Mouse (Mus musculus) ovary, postnatal 36 days (tissue): ENCODE results near the gene Ebf1.

Experiments
- DNase-seq: peaks from one replicate; pipeline ENCODE4 v3.0.0; 2022; ENCODE audit warnings: low spot score, mixed read lengths

Ebf1 gene

DNA sequence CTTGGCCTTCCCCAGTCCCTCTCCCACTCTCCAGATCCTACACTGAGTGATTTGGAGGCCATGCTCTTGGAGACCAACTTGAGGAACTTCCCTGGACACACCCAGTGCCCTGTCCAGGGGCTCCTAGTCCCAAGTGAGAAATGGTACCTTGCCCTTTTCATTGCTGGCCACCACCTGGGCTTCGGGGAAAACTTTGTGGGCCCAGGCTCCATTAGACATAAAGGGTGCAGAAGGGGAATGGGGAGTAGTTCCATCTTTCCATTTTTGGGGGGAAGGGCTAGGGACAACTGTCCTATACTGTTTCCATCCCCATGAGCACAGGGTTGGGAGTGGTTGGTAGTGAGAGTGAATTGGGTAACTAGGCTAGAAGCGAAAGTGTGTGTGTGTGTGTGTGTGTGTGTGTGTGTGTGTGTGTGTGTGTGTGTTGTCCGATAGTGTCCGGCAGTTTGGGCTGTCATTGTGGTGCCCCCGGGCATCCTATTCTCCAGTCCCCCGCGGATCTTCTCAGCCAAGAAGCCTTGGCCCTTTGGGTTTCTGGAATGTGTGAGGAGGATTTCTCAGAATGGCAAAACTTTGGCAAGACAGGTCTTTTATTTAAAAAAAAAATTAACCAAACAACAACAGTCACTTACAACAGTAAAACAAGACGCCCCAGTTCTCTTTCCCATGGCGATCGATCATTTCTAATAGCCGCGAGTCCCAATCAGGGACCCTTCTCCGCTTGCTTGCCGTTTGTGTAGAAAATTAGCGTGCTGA, 2.2 kb downstream of the Ebf1 start:
- DNase-seq = no peak

DNA sequence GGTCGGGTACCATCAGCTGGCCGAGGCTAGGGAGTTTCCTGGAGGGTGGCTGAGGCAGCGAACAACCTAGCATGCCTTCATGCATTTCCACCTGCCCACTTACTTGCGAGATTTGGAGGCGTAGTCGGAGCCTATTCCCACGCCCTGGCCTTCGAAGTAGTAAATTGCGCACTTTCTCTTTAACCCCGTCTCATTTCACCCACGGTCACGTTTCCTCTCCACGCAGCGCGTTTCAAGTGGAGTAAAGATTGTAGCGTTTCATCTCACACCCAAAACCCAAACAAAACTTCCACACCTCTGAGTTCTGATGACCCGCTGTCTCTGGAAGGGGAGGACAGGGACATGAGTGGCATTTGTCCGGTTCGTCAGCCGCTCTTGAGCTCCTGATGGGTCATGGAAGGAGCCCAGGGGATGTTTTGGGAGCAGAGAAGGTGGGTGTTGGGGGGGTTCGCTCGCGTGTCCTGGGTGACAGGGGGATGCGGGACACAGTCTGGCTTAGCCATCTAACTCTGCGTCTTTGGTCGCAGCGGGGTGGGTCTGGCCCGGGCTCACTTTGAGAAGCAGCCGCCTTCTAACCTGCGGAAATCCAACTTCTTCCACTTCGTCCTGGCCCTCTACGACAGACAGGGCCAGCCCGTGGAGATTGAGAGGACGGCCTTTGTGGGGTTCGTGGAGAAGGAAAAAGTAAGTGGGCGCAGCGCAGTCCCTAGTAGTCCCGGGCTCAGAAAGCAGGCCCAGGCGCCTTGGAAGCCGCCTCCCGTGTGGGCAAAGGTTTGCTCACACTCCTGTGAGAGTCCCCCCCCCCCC, 3.0 kb downstream of the Ebf1 start:
- no peak for DNase-seq

DNA sequence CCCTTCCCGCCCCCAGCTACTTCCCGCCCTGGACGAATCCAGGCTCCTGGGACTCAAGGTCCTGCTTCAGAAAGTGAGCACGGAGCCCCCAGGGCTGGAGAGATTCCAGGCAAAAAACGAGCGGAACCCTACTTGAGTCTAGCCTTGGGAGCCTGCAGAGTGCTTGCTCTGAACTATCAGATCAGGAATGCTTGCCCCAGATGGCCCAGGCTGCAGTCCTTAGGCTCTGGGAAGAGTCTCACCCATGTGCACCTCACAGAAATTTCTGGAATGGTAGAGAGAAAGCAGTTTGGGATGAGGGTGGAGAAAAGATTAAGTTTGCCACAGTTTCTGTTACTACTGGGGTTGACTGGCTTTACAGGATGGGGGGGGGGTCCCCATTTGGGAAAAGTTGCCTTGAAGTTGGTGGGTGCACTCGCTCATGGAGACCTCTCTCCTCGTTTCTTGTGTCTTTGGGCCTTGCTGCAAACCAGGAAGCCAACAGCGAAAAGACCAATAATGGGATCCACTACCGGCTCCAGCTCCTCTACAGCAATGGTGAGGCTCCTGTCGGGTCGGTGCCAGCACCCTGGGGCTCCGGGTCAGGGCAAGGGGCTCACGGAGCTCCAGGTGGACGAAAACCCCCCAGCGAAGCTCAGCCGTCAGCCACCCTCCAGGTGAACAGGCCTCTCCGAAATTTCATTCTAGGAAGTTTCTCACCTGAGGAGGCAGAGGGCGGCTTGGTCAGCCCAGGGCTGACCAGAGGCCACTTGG, 3.8 kb downstream of the Ebf1 start:
- no peak for DNase-seq

DNA sequence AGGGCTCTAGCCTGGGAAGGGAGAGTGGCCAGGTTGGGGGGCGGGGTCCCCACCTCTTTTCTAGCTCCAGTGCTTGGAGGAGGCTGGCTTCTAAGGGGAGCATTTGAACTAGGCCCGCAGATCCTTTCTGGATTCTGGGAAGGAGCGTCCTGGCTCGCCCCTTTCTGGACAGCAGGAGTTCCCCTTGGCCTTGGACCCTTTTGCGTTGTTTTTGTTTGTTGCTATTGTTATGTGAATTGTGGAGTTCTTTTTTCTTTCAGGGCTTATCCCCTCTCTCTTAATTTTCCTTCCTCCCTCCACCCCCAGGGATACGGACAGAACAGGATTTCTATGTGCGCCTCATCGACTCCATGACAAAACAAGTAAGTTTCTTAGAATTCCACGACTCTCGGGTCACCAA, 4.5 kb downstream of the Ebf1 start:
- DNase-seq = no peak

DNA sequence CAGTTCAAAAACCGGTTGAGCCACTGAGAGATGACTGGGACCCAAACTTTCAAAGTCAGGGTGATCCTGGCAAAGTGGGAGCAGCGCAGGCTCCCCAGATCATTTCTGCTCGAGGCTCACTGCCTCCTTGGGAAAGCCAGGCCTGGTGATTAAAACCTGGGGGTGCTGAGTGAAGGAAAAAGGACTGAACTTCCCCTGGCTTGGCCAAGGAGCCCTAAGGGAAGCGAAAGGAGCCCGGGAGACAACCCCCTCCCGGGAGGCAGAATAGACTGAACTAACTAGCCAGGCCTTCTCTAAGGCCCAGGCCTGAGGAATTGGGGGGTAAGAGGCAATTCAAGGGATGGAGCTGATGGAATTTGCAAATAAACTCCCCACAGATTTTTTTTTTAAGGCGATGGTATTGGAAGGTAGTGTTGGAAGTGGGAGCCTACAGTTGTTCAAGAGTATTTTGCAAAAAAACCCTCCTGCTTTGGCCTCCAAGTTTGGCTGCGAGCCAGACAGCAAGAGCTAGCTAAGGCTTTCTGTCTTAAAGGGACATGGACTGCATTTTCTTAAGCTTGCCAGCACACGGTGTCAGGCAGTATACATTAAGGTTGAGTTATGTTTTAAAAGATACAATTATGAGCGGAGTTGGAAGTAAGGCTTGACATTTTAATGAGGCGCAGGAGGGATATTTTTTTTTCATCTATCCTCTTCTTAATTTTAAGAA, 5.1 kb downstream of the Ebf1 start:
- DNase-seq = no peak

DNA sequence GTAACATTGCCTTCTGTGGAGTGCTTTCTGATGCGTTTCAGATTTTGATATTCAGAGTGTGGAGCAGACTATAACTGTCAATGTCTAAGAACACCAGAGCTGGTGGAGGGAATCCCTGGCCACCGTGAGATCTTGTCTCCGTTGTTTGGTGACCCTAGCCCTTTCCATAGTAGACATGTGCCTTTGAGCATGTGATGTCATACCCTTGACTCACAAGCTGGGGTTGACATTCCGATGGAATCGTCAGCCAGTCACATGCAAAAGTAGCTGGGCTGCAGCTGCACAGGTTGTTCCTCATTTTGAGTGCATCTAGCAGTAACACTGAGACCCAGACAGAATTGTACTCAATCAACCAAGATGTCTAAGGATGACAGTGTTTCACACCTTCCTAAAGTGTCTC, 7.4 kb downstream of the Ebf1 start:
- DNase-seq = no peak

DNA sequence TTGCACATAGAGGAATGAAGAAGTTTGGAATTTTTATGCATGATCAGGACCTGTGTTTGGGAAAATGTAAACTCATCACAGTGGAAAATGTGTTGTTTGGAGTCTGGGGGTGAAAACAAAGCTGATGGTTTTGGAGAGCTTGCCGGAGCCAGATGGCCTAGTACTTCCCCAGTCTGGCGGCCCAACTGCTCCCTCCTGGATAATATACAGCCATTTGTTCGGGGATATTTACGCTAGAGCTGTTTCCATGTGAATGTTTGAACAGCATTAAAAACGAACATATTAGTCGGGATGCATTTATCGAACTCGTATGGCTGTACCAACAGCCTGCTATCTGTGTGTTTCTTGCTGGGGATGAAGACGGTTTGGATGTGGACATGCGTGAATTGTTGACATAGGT, 8.9 kb downstream of the Ebf1 start:
- DNase-seq = no peak

DNA sequence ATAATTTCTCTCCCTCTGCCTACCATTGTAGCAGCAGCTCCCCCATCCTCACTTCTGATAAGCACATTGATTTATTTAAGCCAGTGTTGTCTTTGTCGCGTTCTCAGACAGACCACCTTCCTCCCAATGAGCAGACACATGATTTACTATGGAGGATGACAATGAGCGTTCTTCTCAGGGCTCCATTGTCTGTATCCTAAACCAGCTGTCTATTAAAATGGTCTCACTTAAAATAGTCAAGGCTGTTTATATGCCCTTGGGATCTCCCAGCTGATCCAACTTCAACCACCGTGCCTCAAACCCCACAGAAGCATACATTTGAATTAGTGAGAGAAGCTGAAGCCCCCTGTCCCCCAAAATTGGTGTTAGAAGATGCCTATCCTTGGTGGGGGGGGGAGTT, 11.3 kb downstream of the Ebf1 start:
- no peak for DNase-seq

DNA sequence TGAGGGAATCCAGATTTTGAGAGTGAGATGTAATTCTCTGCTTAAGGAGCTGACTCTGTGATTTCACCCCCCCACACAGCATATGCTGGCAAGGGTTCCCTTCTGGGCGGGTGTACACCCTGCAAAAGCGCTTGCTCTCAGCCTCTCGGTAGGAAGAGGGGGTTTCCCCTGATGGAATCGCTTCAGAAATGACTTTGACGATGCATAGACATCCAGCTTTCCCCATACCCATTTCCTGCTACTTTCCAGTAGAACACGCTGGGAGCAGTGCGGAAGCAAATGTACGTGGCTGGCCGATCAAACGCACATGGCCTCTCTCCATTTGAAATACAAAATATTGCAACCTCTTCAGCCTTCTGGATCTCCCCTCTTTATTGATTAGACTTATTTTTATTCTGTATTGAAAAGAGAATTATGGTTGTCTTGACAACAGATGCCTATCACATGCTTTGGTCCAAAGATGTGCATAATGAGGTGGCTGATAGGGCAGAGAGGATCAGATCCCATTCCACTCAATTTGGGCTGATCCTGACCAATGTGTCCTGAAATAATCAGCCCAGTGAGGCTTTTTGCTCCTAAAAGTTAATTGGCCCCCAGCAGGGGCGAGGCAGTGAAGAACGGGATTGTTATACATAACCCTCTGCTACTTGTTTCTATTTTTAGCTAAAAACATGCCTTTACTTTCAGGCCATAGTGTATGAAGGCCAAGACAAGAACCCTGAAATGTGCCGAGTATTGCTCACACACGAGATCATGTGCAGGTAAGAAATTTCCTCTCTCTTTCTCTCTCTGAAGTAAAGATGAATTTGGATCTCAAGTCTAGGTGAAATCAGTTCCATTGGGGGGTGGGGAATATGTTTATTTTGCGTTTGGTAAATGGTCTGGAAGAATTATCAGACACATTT, 15.2 kb downstream of the Ebf1 start:
- no peak for DNase-seq

DNA sequence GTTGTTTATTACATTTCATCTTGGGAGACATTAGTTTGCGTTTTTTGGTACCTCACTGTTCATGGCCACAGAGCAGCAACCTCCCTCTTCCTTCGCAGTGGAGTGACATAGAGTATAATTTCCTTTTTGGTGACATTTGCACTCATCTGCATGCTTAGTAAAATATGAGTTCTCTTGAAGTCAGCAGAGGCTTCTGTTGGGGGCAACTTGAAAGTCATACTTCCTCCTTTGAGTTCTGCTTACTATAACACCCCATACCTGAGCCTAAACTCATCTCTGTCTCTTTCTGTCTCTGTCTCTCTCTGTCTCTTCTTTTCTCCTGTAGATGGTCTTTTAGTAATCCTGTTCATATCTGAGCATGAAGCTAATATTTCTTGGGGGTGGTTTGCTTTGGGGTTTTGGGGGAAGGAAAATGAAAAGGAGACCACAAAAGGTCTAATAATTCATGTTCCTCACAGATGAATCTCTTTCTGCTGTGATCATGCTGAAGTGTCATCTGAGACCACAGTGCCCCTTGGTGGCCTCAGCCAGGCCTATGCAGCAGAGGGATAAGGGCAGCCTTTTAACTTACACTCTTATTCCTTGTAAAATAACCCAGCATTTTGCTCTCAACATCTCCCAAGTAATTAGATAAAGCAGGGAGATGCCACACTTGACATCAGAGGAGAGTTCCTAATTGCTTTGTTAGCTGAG, 16.0 kb downstream of the Ebf1 start:
- DNase-seq = no peak

DNA sequence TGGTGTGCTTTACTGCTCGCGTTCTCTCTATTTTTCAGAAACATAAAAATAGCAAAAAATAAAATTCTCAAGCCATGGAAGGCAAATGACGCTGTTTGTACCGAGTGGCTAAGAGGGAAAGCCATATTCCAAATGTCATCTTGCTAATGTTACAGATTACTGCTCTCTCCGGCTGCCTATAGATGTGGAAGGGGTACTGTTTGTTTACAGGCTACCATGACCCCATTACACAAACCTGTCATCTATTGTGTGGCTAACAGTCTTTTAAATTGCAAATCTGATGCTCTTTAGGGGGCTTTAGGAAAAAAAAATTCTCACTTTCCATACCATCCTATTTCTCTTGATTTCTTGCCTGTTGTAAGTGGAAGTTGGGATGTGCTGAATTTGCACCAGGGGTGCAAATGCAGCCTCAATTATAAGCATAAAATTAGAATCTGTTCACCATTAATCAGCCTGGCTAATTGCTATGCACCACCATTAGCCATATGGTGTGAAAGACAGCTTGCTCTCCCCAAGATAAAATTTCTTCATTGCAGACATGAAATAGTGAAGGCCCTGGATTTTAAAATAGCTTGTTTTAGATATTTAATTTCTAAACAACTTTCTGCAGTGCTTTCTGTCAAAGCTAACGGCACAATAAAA, 17.6 kb downstream of the Ebf1 start:
- no peak for DNase-seq

DNA sequence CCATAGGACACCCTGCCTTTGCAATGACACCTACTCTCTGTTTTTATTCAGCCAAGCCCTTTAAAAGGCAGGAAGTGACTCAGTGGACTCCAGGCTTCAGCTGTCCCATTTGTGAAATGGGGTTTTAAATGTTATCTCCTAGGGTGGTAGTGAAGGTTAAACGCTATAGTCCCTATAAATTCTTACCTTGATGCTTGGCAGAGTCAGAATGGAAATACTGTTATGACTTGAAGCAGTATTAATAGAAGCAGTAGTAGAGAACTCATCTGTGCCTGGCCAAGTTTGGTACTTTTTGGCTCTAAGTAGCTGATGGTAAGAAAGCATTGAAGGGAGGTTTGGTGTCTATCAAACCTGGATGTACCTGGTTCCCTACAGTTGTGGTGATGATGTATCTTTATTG, 19.1 kb downstream of the Ebf1 start:
- no peak for DNase-seq

DNA sequence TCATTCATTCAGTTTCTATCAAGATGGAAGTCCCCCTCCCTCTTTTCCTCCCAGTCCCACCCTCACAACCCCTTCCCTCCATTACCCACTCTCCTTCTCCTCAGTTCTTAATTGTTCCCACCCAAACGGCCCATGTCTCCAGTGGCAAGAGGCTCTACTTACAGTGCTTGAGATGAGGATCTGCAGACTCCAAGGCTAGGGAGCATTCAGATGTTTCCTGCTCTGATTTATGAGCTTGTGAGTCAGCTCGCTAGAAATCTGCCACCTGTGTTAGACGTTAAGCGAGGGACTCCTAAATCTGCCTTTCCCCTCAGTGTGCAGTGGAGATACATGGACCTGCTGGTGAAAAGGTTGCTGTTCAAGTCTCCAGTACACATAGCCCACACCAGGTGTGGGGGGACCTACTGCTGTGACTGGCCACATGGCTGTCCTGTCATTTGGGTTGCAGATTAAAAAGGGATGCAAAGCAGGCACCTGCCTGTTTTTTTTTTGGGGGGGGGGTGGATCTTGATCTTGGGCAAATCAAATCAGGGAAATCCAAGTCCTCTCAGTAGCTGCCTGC, 21.2 kb downstream of the Ebf1 start:
- DNase-seq = no peak

DNA sequence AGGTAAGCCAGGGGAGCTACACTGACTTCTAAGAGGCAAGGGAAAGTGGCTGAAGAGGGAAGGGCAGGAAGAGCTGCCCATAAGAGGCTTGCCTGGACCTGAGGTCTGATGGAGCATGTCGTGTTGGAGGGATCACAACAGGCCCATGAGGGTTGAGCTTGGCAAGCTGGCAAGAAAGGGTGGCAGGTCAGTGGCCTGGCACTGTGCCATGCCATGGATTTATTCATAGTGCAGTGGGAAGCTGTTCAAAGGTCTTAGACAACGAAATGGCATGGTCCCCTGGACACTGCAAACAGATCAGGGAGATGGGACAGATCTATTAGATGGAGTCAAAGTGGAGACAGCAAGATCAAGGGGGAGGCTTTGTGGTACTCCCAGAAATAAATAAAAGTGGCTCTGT, 24.4 kb downstream of the Ebf1 start:
- DNase-seq = no peak

DNA sequence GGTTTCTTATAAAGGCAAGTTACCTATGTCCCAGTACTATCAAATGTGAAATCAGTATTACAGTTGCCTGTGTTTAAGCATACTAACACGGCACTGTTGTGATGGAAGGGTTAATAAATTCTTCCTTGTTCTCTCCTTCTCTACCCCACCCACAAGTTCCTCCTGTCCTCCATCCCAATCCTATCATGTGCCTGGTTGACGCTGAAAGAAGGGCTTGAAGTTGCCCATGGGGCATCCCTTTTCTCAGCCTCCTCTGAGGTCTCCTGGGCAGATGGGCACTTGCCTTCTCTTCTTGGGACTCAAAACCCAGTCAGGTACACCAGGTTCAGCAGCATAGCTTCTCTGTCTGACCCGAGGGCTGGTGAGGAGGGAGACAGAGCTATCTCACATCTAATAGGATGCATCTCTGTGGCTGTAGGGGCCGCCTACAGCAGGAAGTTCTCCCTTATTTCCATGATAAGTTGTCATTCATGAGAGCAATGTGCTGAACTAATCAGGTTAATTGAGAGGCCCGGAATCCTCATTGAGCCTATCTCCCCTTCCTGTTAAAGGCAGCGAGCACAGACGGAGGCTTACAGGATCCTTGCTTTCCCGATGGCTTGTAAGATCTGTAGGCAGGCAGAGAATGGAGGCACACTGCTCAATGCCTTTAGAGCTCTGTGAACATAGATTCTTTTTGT, 37.4 kb downstream of the Ebf1 start:
- DNase-seq = no peak

DNA sequence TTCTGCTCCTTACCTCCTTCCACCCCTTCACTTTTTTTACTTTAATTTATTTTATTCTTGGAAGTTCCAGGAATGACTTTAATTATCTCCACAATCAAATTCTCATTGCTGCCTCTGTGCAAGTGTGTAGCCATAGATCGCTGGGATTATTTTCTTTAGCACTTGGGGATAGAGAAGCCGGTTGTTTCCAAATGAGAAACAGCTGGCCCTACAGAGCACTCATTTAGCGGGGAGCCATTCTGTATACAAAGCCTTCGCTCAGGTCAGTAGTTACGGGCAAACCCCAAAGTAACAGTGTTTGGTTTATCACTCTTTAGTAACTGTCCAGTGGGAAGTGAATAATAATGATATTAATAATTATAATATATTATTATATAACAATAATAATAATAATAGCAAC, 38.4 kb downstream of the Ebf1 start:
- DNase-seq = no peak

DNA sequence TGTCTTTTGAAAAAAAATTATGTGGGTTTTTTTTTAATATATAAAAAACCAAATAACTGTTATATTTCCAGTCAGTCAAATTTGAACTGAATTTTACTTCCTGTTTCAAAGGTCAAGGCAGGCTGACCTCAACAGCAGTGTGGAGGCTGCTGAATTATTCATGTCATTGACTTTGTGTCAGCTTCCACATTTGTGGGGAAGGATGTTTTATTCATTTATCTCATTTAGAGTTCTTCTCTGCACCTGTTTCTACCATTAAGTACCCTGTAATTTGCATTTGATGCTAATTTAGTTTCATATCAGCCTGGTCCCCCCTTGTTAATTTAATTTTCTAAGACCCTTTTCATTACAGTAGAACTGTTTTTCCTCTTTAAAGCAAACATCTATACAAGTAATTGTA, 39.8 kb downstream of the Ebf1 start:
- no peak for DNase-seq

DNA sequence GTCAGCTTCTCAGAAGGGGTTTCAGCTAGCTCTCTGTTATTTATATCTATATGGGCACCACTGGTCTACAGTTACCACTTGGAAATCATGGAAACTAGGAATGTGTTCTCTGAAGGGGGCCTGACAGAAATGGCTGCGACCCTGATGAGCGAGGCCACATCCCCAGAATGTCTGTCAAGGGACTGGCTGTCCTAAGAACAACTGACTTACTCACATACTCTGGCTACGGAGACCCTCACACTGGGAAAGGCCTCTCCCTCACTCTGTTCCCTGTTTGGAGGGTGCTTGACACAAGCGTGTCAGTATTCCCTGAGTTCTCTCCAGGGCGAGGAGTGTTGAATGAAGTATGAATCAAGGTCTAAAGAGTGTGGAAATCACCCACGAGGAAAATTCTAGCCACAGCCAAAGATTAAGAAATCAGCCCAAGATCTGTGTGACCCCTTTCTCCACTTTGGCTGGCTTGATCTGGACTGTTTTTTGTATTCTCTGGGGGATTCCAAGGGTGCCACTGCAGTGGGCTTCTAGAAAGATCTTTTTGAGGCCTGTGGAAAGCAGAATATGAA, 40.8 kb downstream of the Ebf1 start:
- DNase-seq = no peak

DNA sequence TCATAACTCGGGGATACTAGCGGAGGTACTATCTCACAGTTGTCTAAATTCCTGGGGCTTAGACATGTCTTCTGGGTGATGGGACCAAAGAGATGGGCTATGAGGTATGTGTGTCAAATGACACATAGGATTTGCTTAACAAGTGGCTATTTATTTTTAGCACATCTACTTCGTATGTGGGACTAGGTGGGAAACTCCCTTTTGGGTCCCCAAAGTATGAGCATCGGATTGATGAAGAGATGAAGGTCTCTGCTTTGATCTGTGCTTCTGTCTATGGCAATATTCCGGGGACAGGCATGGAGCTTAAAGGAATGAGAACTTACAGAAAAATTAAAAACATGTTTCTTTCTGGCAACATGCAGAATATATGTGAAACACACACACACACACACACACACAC, 44.8 kb downstream of the Ebf1 start:
- DNase-seq = no peak
